In the genomic region with DNA sequence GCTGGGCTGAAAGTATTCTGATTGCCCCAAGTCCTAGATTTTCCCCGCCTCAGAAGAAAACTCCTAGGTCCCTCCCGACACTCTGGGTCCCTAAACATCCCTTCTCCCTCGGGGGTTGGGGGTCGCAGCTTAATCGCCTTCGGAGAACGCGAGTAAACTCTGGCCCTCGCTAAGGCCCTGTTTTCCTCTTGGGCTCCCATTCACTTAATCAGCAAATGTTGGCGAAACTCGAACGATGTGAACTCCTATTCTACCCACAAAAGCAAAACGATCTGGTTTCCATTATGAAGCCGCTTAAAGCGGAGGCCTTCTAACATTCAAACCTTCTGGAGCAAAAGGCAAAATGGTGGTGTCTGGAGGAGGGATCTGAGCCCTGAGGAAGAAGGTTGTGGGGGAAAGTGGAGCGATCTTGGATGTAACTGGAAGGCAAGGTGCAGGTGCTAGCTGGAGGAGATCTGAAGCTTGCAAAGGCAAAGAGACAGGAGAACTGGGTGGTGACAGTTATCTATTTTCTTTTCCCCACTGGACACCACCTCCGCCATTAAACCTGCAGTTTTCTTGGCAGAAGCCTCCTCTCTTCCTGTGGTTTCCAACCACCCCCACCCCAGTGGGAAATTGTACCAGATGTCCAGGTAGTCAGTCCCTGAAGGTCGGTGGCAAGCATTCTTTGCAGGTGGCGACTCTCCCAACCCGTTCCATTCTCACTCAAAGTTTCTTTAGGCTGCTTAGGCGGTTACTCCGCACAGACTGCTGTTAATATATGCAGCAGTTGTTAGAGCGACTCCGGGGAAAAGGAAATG, we compare ENCODE assay signal across 14 mouse cellular contexts. TPM values are rescaled to one million over a fixed set of nuclear protein-coding genes. Genes with fewer than 3 reads are reported as not detected.
DNase-seq lines count a peak whose midpoint lies in the region; ATAC-seq and TF ChIP-seq lines count a peak whose summit lies in the region.
"Had no signal": no experiment of that assay in that cellular context is flagged by ENCODE, and none has a peak within 500 bp of the region (broad histone marks: within the 10 kb centered on the region; RNA-seq: fewer than 3 reads in every experiment).

No protein-coding gene starts in this region.

- H3K27ac ChIP-seq in heart, embryonic 10.5 days, result no peak overlapping the region
- H3K27ac ChIP-seq in neural tube, embryonic 15.5 days (replicated peaks), result no peak overlapping the region
- H3K27ac ChIP-seq in cerebellum, adult 2 months (ENCODE audit: insufficient read depth, low read length), result no peak overlapping the region
- H3K27ac ChIP-seq: heart, adult 2 months had no signal

- H3K4me1 ChIP-seq in heart, embryonic 10.5 days, result peaks cover 27% of the 10 kb centered on the region
- H3K4me1 ChIP-seq in neural tube, embryonic 15.5 days, result peaks cover 21% of the 10 kb centered on the region
- no peaks in the 10 kb centered on the region for H3K4me1 ChIP-seq in cerebellum, adult 2 months (ENCODE audit: control insufficient read depth, insufficient read depth, low read length)

- H3K4me2 ChIP-seq in neural tube, embryonic 15.5 days, result no peak overlapping the region

- 2% methylated on average over 24 of the region's 24 CpGs for WGBS in heart, embryonic 10.5 days
- 1% methylated on average over 24 of the region's 24 CpGs for WGBS in neural tube, embryonic 15.5 days
- 2% methylated on average over 24 of the region's 24 CpGs for WGBS in cerebellum, adult 2 months

- peaks cover 98% of the 10 kb centered on the region for H3K27me3 ChIP-seq in heart, embryonic 10.5 days (ENCODE audit: insufficient read depth, poor library complexity, severe bottlenecking)
- peaks cover 97% of the 10 kb centered on the region for H3K27me3 ChIP-seq in neural tube, embryonic 15.5 days (replicated peaks)
- H3K27me3 ChIP-seq in cerebellum, adult 2 months (ENCODE audit: control insufficient read depth, insufficient read depth, low read length), result peaks cover 19% of the 10 kb centered on the region; the same call in 1 of the 2 replicates

- 0 out of 2 replicates have a peak overlapping the region, but pooled peaks have one; percentile 5 for H3K4me3 ChIP-seq in heart, embryonic 10.5 days
- H3K4me3 ChIP-seq in neural tube, embryonic 15.5 days (replicated peaks), result no peak overlapping the region
- no peak overlapping the region for H3K4me3 ChIP-seq in cerebellum, adult 2 months (replicated peaks; ENCODE audit: insufficient read depth, low read depth, low read length)
- H3K4me3 ChIP-seq: heart, adult 2 months had no signal

- peak; percentile 57 for DNase-seq in heart, embryonic 10.5 days (ENCODE audit: low spot score)
- no peak for DNase-seq in heart, postnatal 4 days
- peak; percentile 55 for DNase-seq in neural tube, embryonic 10.5 days (ENCODE audit: extremely low spot score, low spot score)
- peak; percentile 0 for DNase-seq in induced T-regulatory cell, adult 2 months (ENCODE audit: low read depth)
- no peak for DNase-seq in left cerebral cortex, adult 18-20 months (ENCODE audit: low spot score in 2 of 2)
- no peak for DNase-seq in cerebellum, adult 2 months
- DNase-seq in thymus, postnatal 10 days (ENCODE audit: low spot score in 2 of 2), result no peak
- DNase-seq: cerebellum, adult 18-20 months; heart, adult 2 months; heart, postnatal 36 days; right cerebral cortex, postnatal 25 days had no signal

- no peaks in the 10 kb centered on the region for H3K9me3 ChIP-seq in heart, embryonic 10.5 days
- no peaks in the 10 kb centered on the region for H3K9me3 ChIP-seq in neural tube, embryonic 15.5 days (replicated peaks)

- no peak overlapping the region for H3K9ac ChIP-seq in neural tube, embryonic 15.5 days (replicated peaks)

- no peak for ATAC-seq in neural tube, embryonic 15.5 days (ENCODE audit: low FRiP score)

- no peaks in the 10 kb centered on the region for H3K36me3 ChIP-seq in heart, embryonic 10.5 days
- no peaks in the 10 kb centered on the region for H3K36me3 ChIP-seq in neural tube, embryonic 15.5 days

- no peak for TF ChIP-seq POLR2A in cerebellum, adult 2 months (IDR thresholded peaks at IDR 0.05; ENCODE audit: borderline replicate concordance, insufficient read depth, low read length)

- TF ChIP-seq CTCF in cerebellum, adult 2 months (IDR thresholded peaks at IDR 0.05; ENCODE audit: borderline replicate concordance, insufficient read depth, low read depth, low read length), result no peak

RNA-seq across cellular contexts. Expression of a gene that starts 7.8 kb away (rescaled TPM):
- 35.1 and 60.0 TPM in 2 replicates for polyA plus RNA-seq in heart, embryonic 10.5 days (2016; fragmentation: Nextera tagmentation; extraction: Ambion mirVana)
- 10 to 100 TPM in 1 of 2 experiments, 1 to 10 TPM in 1; 9.4 to 12.8 TPM for total RNA-seq in heart, postnatal 4 days (2021)
- 5.1 and 5.2 TPM in 2 replicates for polyA plus RNA-seq in neural tube, embryonic 15.5 days (2015; fragmentation: Nextera tagmentation; extraction: Ambion mirVana)
- not detected for total RNA-seq in left cerebral cortex, adult 18-20 months (2021)
- polyA plus RNA-seq in cerebellum, adult 2 months (2012; rRNA removed), result 0.25 TPM in 1 of 2 replicates, not detected in the other
- total RNA-seq: layer of hippocampus, adult 8-10 months; MEL had no signal

Comparison
In these comparisons a context has a peak if more than half of its experiments do, and no peak if none do; other contexts are left out.
1. DNase-seq: peak in heart, embryonic 10.5 days (single experiment), neural tube, embryonic 10.5 days (single experiment) and induced T-regulatory cell, adult 2 months (single experiment); none in heart, postnatal 4 days (single experiment), left cerebral cortex, adult 18-20 months (0 of 2), cerebellum, adult 2 months (0 of 2) and thymus, postnatal 10 days (0 of 2).